Mouse (Mus musculus) ES-Bruce4 (cell line): ENCODE measurements around the gene Tst.

Experiments
- CTCF ChIP-seq: IDR thresholded peaks from one replicate; pipeline ENCODE4 v1.8.1; 2011; ENCODE audit warnings: low read depth, low read length
- EP300 ChIP-seq: IDR thresholded peaks from 2 replicates; pipeline ENCODE4 v1.6.1; 2011; ENCODE audit warnings: low read depth, low read length; ENCODE audit not compliant: insufficient read depth
- POLR2A ChIP-seq: IDR thresholded peaks from one replicate; pipeline ENCODE4 v1.8.1; 2011; ENCODE audit warnings: low read length; ENCODE audit not compliant: insufficient read depth

GRCm38 (mm10) chr15:78382115-78382514 is 23.6 kb downstream of the Tst start:
- no peak for TF ChIP-seq CTCF
- no peak for TF ChIP-seq POLR2A
- TF ChIP-seq EP300, result no peak
